Mouse (Mus musculus) cerebellum, adult 2 months (tissue): Measurements from ENCODE around the gene Gm10322.

Experiments
- CTCF ChIP-seq: fragments of 200-500 bp; IDR thresholded peaks from 2 replicates; pipeline ENCODE4 v1.5.1; 2011; ENCODE audit warnings: low read depth, mild to moderate bottlenecking, control low read depth, low read length, moderate library complexity, borderline replicate concordance; ENCODE audit not compliant: insufficient read depth
- POLR2A ChIP-seq: fragments of 200-500 bp; IDR thresholded peaks from 2 replicates; pipeline ENCODE4 v1.6.1; 2011; ENCODE audit warnings: low read length, control low read depth, borderline replicate concordance; ENCODE audit not compliant: insufficient read depth

GRCm38 (mm10) chr10:59616522-59616921 is 659 bp downstream of the Gm10322 start, which contains the start of gene Mcu:
- TF ChIP-seq CTCF, result no peak
- peak; percentile 88 for TF ChIP-seq POLR2A
